Comparison of ENCODE assay signal across 16 mouse cellular contexts in the genomic region with DNA sequence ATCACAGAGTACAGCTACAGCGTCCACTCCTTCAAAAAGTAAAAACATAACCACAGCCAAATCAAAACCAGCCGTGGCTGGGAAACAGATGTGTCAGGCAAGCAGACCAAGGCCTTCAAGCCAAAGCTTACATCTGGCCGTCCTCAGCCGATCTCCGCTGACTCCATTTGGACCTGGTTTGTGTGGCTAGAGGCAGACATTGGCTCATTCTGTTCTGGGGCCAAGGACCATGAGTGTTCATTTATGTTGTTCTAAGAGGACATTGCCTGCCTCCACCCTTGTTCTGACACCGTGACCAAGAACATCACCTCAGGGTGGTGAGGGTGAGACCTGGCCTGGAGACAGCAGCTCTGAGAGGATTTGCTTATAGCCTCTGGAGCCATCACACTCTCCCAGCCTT.
DNase-seq lines count a peak whose midpoint lies in the region; ATAC-seq and TF ChIP-seq lines count a peak whose summit lies in the region.
"Had no signal": no experiment of that assay in that cellular context is flagged by ENCODE, and none has a peak within 500 bp of the region (broad histone marks: within the 10 kb centered on the region; RNA-seq: fewer than 3 reads in every experiment).

No protein-coding gene starts in this region.

- H3K27ac ChIP-seq in forebrain, embryonic 10.5 days: peak overlapping the region; percentile 40; the same call in 1 of the 2 replicates
- no peak overlapping the region for H3K27ac ChIP-seq in forebrain, embryonic 14.5 days (ENCODE audit: low read depth, low read length)
- no peak overlapping the region for H3K27ac ChIP-seq in limb, embryonic 10.5 days
- no peak overlapping the region for H3K27ac ChIP-seq in liver, postnatal 0 days (ENCODE audit: low read depth)
- no peak overlapping the region for H3K27ac ChIP-seq in midbrain, embryonic 11.5 days (ENCODE audit: low read depth, low read length)
- H3K27ac ChIP-seq: forebrain, embryonic 15.5 days; heart, embryonic 13.5 days; kidney, postnatal 0 days; liver, embryonic 13.5 days had no signal

- H3K4me1 ChIP-seq in forebrain, embryonic 10.5 days: peaks cover 26% of the 10 kb centered on the region
- H3K4me1 ChIP-seq in forebrain, embryonic 14.5 days (ENCODE audit: control insufficient read depth, insufficient read depth, low read length): no peaks in the 10 kb centered on the region; the same call in 1 of the 2 replicates
- peaks cover 13% of the 10 kb centered on the region for H3K4me1 ChIP-seq in limb, embryonic 10.5 days
- no peaks in the 10 kb centered on the region for H3K4me1 ChIP-seq in liver, postnatal 0 days (ENCODE audit: insufficient read depth)
- no peaks in the 10 kb centered on the region; the same call in 1 of the 2 replicates for H3K4me1 ChIP-seq in midbrain, embryonic 11.5 days (ENCODE audit: control insufficient read depth, insufficient read depth, low read length)
- H3K4me1 ChIP-seq: megakaryocyte, embryonic 14.5 days had no signal

- H3K4me2 ChIP-seq in forebrain, embryonic 14.5 days (ENCODE audit: low read length): no peak overlapping the region
- H3K4me2 ChIP-seq in liver, postnatal 0 days (ENCODE audit: low read depth, low read length): no peak overlapping the region
- H3K4me2 ChIP-seq in midbrain, embryonic 11.5 days: no peak overlapping the region
- H3K4me2 ChIP-seq: forebrain, embryonic 15.5 days; heart, embryonic 13.5 days; liver, embryonic 13.5 days had no signal

- no peak overlapping the region for H3K4me3 ChIP-seq in forebrain, embryonic 10.5 days
- no peak overlapping the region for H3K4me3 ChIP-seq in forebrain, embryonic 14.5 days (ENCODE audit: low read depth, low read length)
- no peak overlapping the region for H3K4me3 ChIP-seq in limb, embryonic 10.5 days
- no peak overlapping the region for H3K4me3 ChIP-seq in liver, postnatal 0 days (ENCODE audit: low read depth, low read length)
- H3K4me3 ChIP-seq in midbrain, embryonic 11.5 days (ENCODE audit: low read depth, low read length): no peak overlapping the region
- H3K4me3 ChIP-seq: forebrain, embryonic 15.5 days; heart, embryonic 13.5 days; liver, embryonic 13.5 days; megakaryocyte, embryonic 14.5 days; myocyte had no signal

- H3K9me3 ChIP-seq in forebrain, embryonic 10.5 days: no peaks in the 10 kb centered on the region
- no peaks in the 10 kb centered on the region for H3K9me3 ChIP-seq in forebrain, embryonic 14.5 days (replicated peaks; ENCODE audit: control insufficient read depth, low read length)
- no peaks in the 10 kb centered on the region for H3K9me3 ChIP-seq in limb, embryonic 10.5 days (replicated peaks)
- H3K9me3 ChIP-seq in liver, postnatal 0 days (ENCODE audit: low read length): no peaks in the 10 kb centered on the region
- H3K9me3 ChIP-seq in midbrain, embryonic 11.5 days (ENCODE audit: control insufficient read depth, low read length): no peaks in the 10 kb centered on the region
- H3K9me3 ChIP-seq: forebrain, embryonic 15.5 days; heart, embryonic 13.5 days; liver, embryonic 13.5 days; megakaryocyte, embryonic 14.5 days had no signal

- ATAC-seq in forebrain, embryonic 14.5 days: no peak
- no peak for ATAC-seq in liver, postnatal 0 days
- ATAC-seq in midbrain, embryonic 11.5 days (ENCODE audit: low FRiP score): no peak
- ATAC-seq: forebrain, embryonic 15.5 days; Patski had no signal

- peaks cover 17% of the 10 kb centered on the region; the same call in 1 of the 2 replicates for H3K36me3 ChIP-seq in forebrain, embryonic 10.5 days (replicated peaks)
- H3K36me3 ChIP-seq in forebrain, embryonic 14.5 days (ENCODE audit: control insufficient read depth, insufficient read depth, low read length): no peaks in the 10 kb centered on the region
- H3K36me3 ChIP-seq in limb, embryonic 10.5 days: no peaks in the 10 kb centered on the region
- H3K36me3 ChIP-seq in liver, postnatal 0 days (replicated peaks; ENCODE audit: insufficient read depth, low read length): no peaks in the 10 kb centered on the region
- no peaks in the 10 kb centered on the region for H3K36me3 ChIP-seq in midbrain, embryonic 11.5 days (ENCODE audit: control insufficient read depth, insufficient read depth, low read length)
- H3K36me3 ChIP-seq: forebrain, embryonic 15.5 days; heart, embryonic 13.5 days; liver, embryonic 13.5 days had no signal

- WGBS in forebrain, embryonic 10.5 days: 86% methylated on average over 6 of the region's 6 CpGs
- WGBS in forebrain, embryonic 14.5 days: 94% methylated on average over 6 of the region's 6 CpGs
- WGBS in limb, embryonic 10.5 days: 66% methylated on average over 6 of the region's 6 CpGs
- 90% methylated on average over 6 of the region's 6 CpGs for WGBS in liver, postnatal 0 days (ENCODE audit: insufficient replicate concordance)
- 92% methylated on average over 6 of the region's 6 CpGs for WGBS in midbrain, embryonic 11.5 days

- no peak for TF ChIP-seq EP300 in liver, postnatal 0 days (IDR thresholded peaks at IDR 0.05; ENCODE audit: low read depth)

- H3K9ac ChIP-seq in forebrain, embryonic 14.5 days (ENCODE audit: low read length): no peak overlapping the region
- no peak overlapping the region for H3K9ac ChIP-seq in liver, postnatal 0 days (replicated peaks)
- H3K9ac ChIP-seq in midbrain, embryonic 11.5 days (ENCODE audit: low read length): no peak overlapping the region
- H3K9ac ChIP-seq: forebrain, embryonic 15.5 days; heart, embryonic 13.5 days; liver, embryonic 13.5 days had no signal

- no peak for DNase-seq in forebrain, embryonic 10.5 days (ENCODE audit: extremely low spot score, low spot score)
- no peak for DNase-seq in forebrain, embryonic 14.5 days (ENCODE audit: low spot score)
- DNase-seq in urinary bladder, postnatal 14 days (ENCODE audit: low spot score): peak; percentile 27
- DNase-seq in urinary bladder, postnatal 4 days (ENCODE audit: low spot score in 2 of 2): no peak
- DNase-seq in limb, embryonic 10.5 days (ENCODE audit: low spot score): peak; percentile 63
- DNase-seq in liver, postnatal 0 days: no peak
- DNase-seq in midbrain, embryonic 11.5 days (ENCODE audit: low spot score, missing footprints): no peak
- no peak for DNase-seq in liver
- DNase-seq: cerebellum, adult 8-10 months; liver, embryonic 13.5 days had no signal

- no peak for TF ChIP-seq CTCF in liver, postnatal 0 days (IDR thresholded peaks at IDR 0.05; ENCODE audit: low read depth)

- no peaks in the 10 kb centered on the region for H3K27me3 ChIP-seq in forebrain, embryonic 10.5 days (ENCODE audit: poor library complexity, severe bottlenecking)
- no peaks in the 10 kb centered on the region for H3K27me3 ChIP-seq in forebrain, embryonic 14.5 days (replicated peaks; ENCODE audit: control insufficient read depth, insufficient read depth, low read length)
- no peaks in the 10 kb centered on the region for H3K27me3 ChIP-seq in limb, embryonic 10.5 days (ENCODE audit: low read depth, poor library complexity, severe bottlenecking)
- no peaks in the 10 kb centered on the region for H3K27me3 ChIP-seq in liver, postnatal 0 days (ENCODE audit: insufficient read depth, low read length)
- no peaks in the 10 kb centered on the region for H3K27me3 ChIP-seq in midbrain, embryonic 11.5 days (ENCODE audit: control insufficient read depth, insufficient read depth, low read length)
- H3K27me3 ChIP-seq: forebrain, embryonic 15.5 days; heart, embryonic 13.5 days; liver, embryonic 13.5 days; Patski had no signal

Comparison
In these comparisons a context has a peak if more than half of its experiments do, and no peak if none do; other contexts are left out.
1. DNase-seq: peak in urinary bladder, postnatal 14 days (single experiment) and limb, embryonic 10.5 days (single experiment); none in forebrain, embryonic 10.5 days (single experiment), forebrain, embryonic 14.5 days (single experiment), urinary bladder, postnatal 4 days (0 of 2), liver, postnatal 0 days (single experiment), midbrain, embryonic 11.5 days (single experiment) and liver (single experiment).